Comparison of ENCODE assay signal across 29 mouse cellular contexts in genomic region chr10:10544955-10545354, GRCm38 (mm10).
"Had no signal": no experiment of that assay in that cellular context is flagged by ENCODE, and none has a peak within 500 bp of the region (broad histone marks: within the 10 kb centered on the region; RNA-seq: fewer than 3 reads in every experiment).

No protein-coding gene starts in this region.

- H3K9me3 ChIP-seq: embryonic facial prominence, embryonic 12.5 days; embryonic facial prominence, embryonic 13.5 days; embryonic facial prominence, embryonic 15.5 days; forebrain, embryonic 10.5 days; forebrain, embryonic 12.5 days; forebrain, embryonic 13.5 days; forebrain, embryonic 15.5 days; heart, embryonic 10.5 days had no signal

- H3K36me3 ChIP-seq: embryonic facial prominence, embryonic 12.5 days; embryonic facial prominence, embryonic 13.5 days; embryonic facial prominence, embryonic 15.5 days; forebrain, embryonic 10.5 days; forebrain, embryonic 12.5 days; forebrain, embryonic 15.5 days; heart, embryonic 10.5 days had no signal

- ATAC-seq: forebrain, embryonic 13.5 days; forebrain, embryonic 15.5 days; forebrain, embryonic 16.5 days; forebrain, postnatal 0 days had no signal

- H3K4me3 ChIP-seq: embryonic facial prominence, embryonic 12.5 days; embryonic facial prominence, embryonic 13.5 days; embryonic facial prominence, embryonic 15.5 days; erythroblast, embryonic 14.5 days; forebrain, embryonic 10.5 days; forebrain, embryonic 12.5 days; forebrain, embryonic 13.5 days; forebrain, embryonic 15.5 days; gastrocnemius, adult 2 months; heart, adult 2 months; heart, embryonic 10.5 days had no signal

- H3K27me3 ChIP-seq: embryonic facial prominence, embryonic 12.5 days; embryonic facial prominence, embryonic 13.5 days; embryonic facial prominence, embryonic 15.5 days; forebrain, embryonic 12.5 days; forebrain, embryonic 13.5 days; forebrain, embryonic 15.5 days had no signal

- H3K27ac ChIP-seq: embryonic facial prominence, embryonic 12.5 days; embryonic facial prominence, embryonic 13.5 days; embryonic facial prominence, embryonic 15.5 days; forebrain, embryonic 10.5 days; forebrain, embryonic 12.5 days; forebrain, embryonic 13.5 days; forebrain, embryonic 15.5 days; gastrocnemius, adult 2 months; heart, adult 2 months; heart, embryonic 10.5 days had no signal

- H3K9ac ChIP-seq: embryonic facial prominence, embryonic 12.5 days; embryonic facial prominence, embryonic 13.5 days; embryonic facial prominence, embryonic 15.5 days; forebrain, embryonic 12.5 days; forebrain, embryonic 13.5 days; forebrain, embryonic 15.5 days; forebrain, postnatal 0 days had no signal

- H3K4me2 ChIP-seq: embryonic facial prominence, embryonic 12.5 days; embryonic facial prominence, embryonic 13.5 days; embryonic facial prominence, embryonic 15.5 days; forebrain, embryonic 12.5 days; forebrain, embryonic 13.5 days; forebrain, embryonic 15.5 days; heart, embryonic 11.5 days had no signal

- H3K4me1 ChIP-seq: embryonic facial prominence, embryonic 12.5 days; embryonic facial prominence, embryonic 13.5 days; embryonic facial prominence, embryonic 15.5 days; forebrain, embryonic 10.5 days; forebrain, embryonic 12.5 days; forebrain, embryonic 13.5 days; forebrain, embryonic 15.5 days; heart, embryonic 10.5 days had no signal

- DNase-seq: cerebellum, adult 2 months; cerebellum, adult 8-10 months; cerebellum, adult 9-10 months; cerebellum, adult 9-11 months; cerebellum, postnatal 10 days; cerebellum, postnatal 14 days; cerebellum, postnatal 25 days; cerebellum, postnatal 36 days; embryo, embryonic 11 days; forebrain, postnatal 0 days; gastrocnemius, adult 2 months; gastrocnemius, postnatal 10 days; gastrocnemius, postnatal 14 days; gastrocnemius, postnatal 25 days; gastrocnemius, postnatal 36 days; heart, adult 11 months; heart, adult 18-20 months; heart, adult 2 months had no signal
